Mouse (Mus musculus): ENCODE results near the gene Lta.

The Lta gene

DNA sequence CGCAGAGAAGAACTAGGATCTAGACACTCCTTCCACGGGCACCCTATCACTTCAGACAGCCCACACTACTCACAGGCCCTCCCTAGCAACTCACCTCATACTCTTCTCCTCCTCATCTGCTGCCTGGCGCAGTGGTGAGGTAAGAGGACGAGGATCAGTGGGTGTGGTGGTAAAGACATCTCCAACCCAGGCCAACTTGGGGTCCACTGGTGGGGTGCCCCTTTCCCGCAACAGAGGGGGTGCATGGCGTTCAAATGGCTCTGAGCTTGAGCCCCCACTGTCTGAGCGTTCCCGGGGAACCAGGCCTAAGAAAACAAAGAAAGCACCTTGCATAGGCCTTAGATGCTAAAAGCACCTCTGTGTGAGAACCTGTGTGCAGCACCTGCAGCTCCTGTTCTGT, 47.9 kb downstream of the Lta start:
- no peak for DNase-seq (ENCODE audit: low read depth)

DNA sequence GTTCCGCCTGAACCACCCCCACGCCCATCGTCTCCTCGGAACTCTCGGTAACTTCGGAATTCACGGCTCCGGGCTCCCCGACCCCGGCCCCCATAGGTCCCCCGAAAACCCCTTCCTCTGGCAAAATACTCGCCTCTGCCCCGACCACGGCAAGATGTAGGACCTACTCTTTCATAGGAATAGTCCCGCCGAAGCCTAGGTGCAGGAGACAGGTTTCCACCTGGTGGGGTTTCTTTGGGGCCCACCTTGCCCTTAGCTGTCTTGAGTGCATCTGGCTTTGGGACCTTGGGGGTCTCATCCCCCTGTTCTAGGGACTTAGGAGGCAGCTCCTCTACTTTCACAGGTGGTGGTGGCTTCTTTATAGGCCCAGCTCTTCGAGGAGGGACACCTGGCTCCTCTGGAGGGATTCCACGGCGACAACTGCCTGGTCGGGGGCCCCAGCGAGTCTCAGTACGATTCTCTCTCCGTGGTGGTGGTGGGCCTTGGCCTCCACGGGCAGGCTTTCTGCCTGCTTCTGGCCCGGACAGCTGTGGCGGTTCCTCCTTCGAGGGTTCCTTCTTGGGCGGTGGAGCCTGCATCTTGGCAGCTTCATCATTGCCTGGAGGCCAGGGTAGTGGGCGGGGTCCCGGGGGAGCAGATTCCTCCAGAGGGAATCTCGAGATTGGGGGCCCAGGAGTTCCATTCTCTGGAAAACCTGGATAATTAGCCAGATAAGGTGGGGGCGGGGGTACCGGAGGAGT, 48.5 kb downstream of the Lta start:
- DNase-seq (ENCODE audit: low read depth) = no peak

DNA sequence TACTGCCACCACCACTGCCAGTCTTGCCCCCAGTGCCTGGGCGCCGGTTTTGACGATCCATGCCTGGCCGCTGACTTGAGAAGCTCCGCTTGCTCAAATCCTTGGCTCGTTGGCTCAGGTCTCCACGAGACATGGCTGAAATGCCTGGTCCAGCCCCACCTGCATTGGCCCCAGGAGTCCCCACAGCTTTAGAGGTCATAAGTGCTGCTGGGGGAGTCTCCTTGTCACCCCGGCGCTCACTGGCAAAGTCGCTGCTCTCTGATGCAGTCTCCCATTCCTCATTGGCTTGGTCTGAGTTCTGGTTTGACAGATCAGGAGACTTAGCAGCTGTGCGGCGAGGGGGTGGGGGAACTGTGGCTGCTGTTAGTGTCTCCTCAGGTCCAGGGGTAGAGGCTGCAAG, 49.7 kb downstream of the Lta start:
- DNase-seq (ENCODE audit: low read depth) = no peak

DNA sequence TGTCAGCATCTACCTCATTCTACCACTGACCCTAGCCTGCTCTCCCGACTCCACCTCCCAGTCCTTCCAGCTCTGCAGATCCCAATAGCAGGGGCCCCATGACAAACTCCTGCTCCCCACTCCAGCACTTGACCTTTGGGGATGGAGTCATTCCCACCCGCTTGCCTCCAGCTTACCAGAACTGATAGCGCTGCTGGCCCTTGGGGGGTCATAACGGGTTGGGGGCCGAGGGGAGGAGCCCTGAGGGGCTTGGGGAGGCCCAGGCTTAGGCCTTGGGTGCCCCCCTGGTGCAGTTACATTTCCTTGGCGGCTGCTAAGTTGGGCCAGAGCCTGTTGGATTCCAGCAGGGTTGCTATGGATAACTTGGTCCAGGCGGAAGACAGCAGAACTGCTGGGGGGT, 50.5 kb downstream of the Lta start:
- no peak for DNase-seq (ENCODE audit: low read depth)

DNA sequence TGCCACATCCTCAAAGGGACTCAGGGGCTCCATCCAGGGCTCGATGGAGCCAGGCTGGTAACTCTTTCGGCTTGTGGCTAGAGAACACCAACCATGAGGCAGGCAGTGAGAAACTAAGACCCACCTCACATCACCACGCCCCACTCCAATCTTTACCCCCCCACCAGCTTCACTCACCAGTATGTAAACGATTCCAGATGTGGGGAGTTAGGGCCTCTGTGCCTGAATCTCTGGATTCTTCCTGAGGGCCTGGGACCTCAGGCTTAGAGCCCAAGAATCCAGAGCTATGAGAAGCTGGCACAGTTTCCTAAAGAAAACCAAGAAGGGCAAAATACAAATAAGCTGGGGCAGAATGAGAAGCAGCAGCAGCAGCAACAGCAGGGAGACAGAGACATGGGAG, 51.2 kb downstream of the Lta start:
- DNase-seq (ENCODE audit: low read depth) = no peak

Measured in c-Kit-positive CD71-negative TER-119-negative erythroid progenitor cells, embryonic 14.5 days (primary cell).